Mouse (Mus musculus) embryonic facial prominence, embryonic 15.5 days (tissue): ENCODE measurements at regions not wholly inside any gene's neighbourhood (a gene's known extent, or its start where the extent isn't known, plus 50 kb on each side); places are given as distances from the start of the nearest gene placed in this dataset.
"Not testable (repeated sequence)": the region's sequence is repeated elsewhere in the genome, so short reads cannot be mapped to it uniquely, and the experiment has no call there.

ENCODE experiments used
- ATAC-seq: fragments of 200-750 bp; cut with Nextera tagmentation; 2 replicates; pipeline ENCODE4 v1.8.0; 2017; ENCODE audit warnings: low read depth, moderate TSS enrichment; ENCODE audit not compliant: insufficient number of reproducible peaks, low FRiP score, low TSS enrichment
- H3K27ac ChIP-seq: fragments of 300-500 bp; sonication (generic); replicated peaks from 2 replicates; pipeline ENCODE4 v1.5.1; 2015; ENCODE audit warnings: mild to moderate bottlenecking, inconsistent platforms
- H3K27me3 ChIP-seq: fragments of 300-500 bp; sonication (generic); 2 replicates; pipeline ENCODE4 v1.6.1; 2015; ENCODE audit warnings: inconsistent platforms
- H3K36me3 ChIP-seq: fragments of 300-500 bp; sonication (generic); 2 replicates; pipeline ENCODE4 v1.6.1; 2015; ENCODE audit warnings: mild to moderate bottlenecking, inconsistent platforms
- H3K4me1 ChIP-seq: fragments of 300-500 bp; sonication (generic); 2 replicates; pipeline ENCODE4 v1.6.1; 2015; ENCODE audit warnings: inconsistent platforms
- H3K4me2 ChIP-seq: fragments of 300-500 bp; sonication (generic); replicated peaks from 2 replicates; pipeline ENCODE4 v1.6.1; 2015; ENCODE audit warnings: mild to moderate bottlenecking, inconsistent platforms
- H3K4me3 ChIP-seq: fragments of 300-500 bp; sonication (generic); replicated peaks from 2 replicates; pipeline ENCODE4 v1.5.1; 2015; ENCODE audit warnings: mild to moderate bottlenecking, inconsistent platforms
- H3K9ac ChIP-seq: fragments of 300-500 bp; sonication (generic); 2 replicates; pipeline ENCODE4 v1.6.1; 2015; ENCODE audit warnings: inconsistent platforms
- H3K9me3 ChIP-seq: fragments of 300-500 bp; sonication (generic); replicated peaks from 2 replicates; pipeline ENCODE4 v1.6.1; 2016; ENCODE audit warnings: inconsistent platforms
- WGBS: fragments of 180-500 bp; shearing (Covaris S2); methylation state at CpG from one replicate; pipeline ENCODE4 v1.1.7; 2015; 5-methylcytosine and 5-hydroxymethylcytosine counted together

DNA sequence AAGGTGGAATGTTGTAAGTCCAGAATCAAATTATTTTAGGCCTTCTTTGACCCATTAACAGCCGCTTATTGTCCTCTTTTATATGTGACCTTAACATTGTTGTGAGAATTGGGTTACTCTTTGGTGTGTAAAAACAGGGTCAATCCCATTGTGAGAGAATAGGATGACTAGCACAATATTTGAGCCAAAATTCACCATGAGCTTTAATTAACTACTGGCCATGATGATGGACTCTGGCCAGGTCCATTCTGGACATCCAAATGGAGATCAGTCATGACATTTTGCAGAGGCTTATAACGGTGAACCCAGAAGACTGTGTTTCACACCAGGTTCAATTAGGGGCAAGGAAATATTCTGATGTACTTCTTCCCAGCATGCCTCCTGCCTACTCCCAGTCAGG lies 3548.0 kb downstream of the 9330182O14Rik start:
- Histone ChIP-seq H3K4me3 (no peak overlapping the region), H3K9me3 (no peaks in the 10 kb centered on the region), H3K27me3 (no peaks in the 10 kb centered on the region), H3K4me2 (no peak overlapping the region), H3K9ac (no peak overlapping the region), H3K4me1 (no peaks in the 10 kb centered on the region), H3K36me3 (no peaks in the 10 kb centered on the region), H3K27ac (no peak overlapping the region)
- WGBS = 91% methylated on average over 2 of the region's 2 CpGs
- ATAC-seq = no peak

DNA sequence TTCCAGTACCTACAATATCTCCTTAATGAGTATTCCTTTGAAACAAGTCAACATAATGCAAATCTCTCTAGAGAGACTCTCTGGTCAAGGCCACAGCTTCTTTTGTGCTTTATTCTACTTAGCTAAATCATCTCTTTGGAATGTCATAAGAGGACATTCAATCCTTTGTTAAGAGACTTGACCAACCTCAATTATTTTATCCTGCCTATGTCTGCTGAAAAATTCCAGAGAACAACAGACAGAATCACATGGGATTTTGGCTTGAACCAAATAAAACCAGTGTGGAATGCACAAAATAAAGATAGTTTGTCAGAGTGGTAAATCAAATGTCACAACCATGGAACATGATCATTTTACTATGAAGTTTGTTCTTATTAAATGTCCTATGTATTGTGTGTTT lies 3557.8 kb downstream of the 9330182O14Rik start:
- ATAC-seq, H3K27me3 ChIP-seq, H3K9me3 ChIP-seq, H3K36me3 ChIP-seq, H3K4me3 ChIP-seq, H3K27ac ChIP-seq, H3K9ac ChIP-seq, H3K4me2 ChIP-seq, H3K4me1 ChIP-seq: not testable (repeated sequence)

DNA sequence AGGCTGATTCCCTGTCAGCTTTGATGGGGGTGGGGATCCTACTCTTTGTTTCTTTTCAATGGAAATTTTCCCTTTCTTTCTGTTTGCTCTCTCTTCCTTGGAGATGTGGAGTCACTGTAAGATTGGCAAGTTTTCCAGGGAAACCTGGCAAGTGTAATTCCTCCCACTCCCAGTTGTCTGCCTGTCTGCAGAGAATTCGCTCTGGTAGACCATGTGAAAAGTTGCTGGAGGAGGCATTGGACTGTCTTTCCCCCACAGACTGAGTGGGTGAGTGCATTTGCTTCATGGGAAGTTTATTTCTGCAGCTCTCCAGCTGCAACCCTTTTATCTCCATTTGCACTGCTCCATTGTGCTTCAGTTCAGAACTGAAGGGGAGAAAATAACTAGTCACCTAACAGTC lies 3561.3 kb downstream of the 9330182O14Rik start:
- WGBS = 71% methylated on average over 1 of the region's 1 CpGs
- no peak overlapping the region for H3K27ac ChIP-seq
- no peaks in the 10 kb centered on the region for H3K9me3 ChIP-seq
- H3K4me2 ChIP-seq = no peak overlapping the region
- H3K9ac ChIP-seq = no peak overlapping the region
- no peak overlapping the region for H3K4me3 ChIP-seq
- no peak for ATAC-seq
- H3K27me3 ChIP-seq = no peaks in the 10 kb centered on the region
- H3K36me3 ChIP-seq = no peaks in the 10 kb centered on the region
- H3K4me1 ChIP-seq = no peaks in the 10 kb centered on the region

DNA sequence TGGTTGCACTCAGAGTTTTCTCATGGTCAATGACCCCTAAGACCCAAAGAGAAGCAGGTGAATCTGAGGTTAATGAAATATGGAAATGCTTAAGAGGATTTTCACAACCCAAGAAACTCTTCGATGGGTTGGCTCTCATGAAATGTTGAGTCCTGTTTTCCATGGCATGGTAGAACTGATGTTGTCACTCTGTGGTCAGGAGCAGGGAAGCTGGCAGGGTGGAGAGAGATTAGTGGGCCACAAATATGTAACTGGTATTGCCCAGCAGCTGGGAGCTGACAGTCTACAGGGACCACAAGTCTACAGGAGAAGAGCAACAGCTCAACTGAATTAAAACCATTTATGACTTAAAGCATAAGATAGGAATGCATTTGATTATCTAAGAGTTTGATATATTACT lies 3582.9 kb downstream of the 9330182O14Rik start:
- ATAC-seq = no peak
- Histone ChIP-seq H3K27me3 (no peaks in the 10 kb centered on the region), H3K4me2 (no peak overlapping the region), H3K4me1 (no peaks in the 10 kb centered on the region), H3K36me3 (no peaks in the 10 kb centered on the region), H3K9ac (no peak overlapping the region), H3K9me3 (no peaks in the 10 kb centered on the region), H3K27ac (no peak overlapping the region), H3K4me3 (no peak overlapping the region)
- 79% methylated on average over 1 of the region's 1 CpGs for WGBS

DNA sequence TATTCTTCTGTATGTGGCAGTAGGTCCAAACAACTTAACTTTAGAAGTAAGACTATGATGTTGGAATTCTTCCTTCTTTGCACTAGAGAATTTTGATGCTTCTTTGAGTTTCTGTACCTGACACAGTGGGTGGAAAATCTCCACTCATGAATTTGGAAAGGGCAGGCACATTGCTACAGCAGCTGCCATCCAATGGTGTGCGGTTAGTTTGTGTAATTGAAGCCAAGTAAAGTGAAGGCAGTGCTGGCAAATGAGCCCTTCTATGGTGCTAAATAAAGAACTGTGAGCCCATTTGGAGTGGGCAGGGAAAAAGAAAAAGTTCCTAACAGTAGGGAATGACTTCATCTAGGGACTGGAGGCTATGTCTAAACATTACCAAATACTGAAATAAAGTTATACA lies 3583.4 kb downstream of the 9330182O14Rik start:
- no peaks in the 10 kb centered on the region for H3K27me3 ChIP-seq
- H3K9ac ChIP-seq = no peak overlapping the region
- 89% methylated on average over 1 of the region's 1 CpGs for WGBS
- no peaks in the 10 kb centered on the region for H3K9me3 ChIP-seq
- no peak overlapping the region for H3K4me3 ChIP-seq
- no peaks in the 10 kb centered on the region for H3K4me1 ChIP-seq
- no peak for ATAC-seq
- H3K27ac ChIP-seq = no peak overlapping the region
- H3K4me2 ChIP-seq = no peak overlapping the region
- no peaks in the 10 kb centered on the region for H3K36me3 ChIP-seq

DNA sequence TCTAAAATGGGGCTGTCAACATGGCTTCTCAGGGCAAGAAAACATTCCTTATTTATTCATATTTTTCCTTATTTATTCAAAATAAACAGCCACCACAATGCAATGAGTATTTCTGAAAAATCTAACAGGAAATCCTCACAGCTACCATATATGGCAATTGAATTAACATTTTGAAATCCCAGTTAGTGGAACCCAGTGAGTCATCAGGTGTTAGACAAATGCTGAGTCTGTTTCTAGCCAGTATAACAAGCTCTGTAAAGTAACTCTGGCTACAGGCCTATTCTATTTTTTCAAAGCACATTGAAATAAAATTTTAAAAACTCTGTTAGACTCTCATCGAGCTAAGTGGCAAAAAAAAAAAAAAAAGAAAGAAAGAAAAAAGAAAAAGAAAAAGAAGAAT lies 3586.8 kb downstream of the 9330182O14Rik start:
- H3K4me1 ChIP-seq = no peaks in the 10 kb centered on the region
- no peak overlapping the region for H3K27ac ChIP-seq
- 85% methylated on average over 1 of the region's 1 CpGs for WGBS
- H3K9ac ChIP-seq = no peak overlapping the region
- H3K4me3 ChIP-seq = no peak overlapping the region
- no peak for ATAC-seq
- H3K4me2 ChIP-seq = no peak overlapping the region
- H3K9me3 ChIP-seq = no peaks in the 10 kb centered on the region
- H3K27me3 ChIP-seq = no peaks in the 10 kb centered on the region
- no peaks in the 10 kb centered on the region for H3K36me3 ChIP-seq

DNA sequence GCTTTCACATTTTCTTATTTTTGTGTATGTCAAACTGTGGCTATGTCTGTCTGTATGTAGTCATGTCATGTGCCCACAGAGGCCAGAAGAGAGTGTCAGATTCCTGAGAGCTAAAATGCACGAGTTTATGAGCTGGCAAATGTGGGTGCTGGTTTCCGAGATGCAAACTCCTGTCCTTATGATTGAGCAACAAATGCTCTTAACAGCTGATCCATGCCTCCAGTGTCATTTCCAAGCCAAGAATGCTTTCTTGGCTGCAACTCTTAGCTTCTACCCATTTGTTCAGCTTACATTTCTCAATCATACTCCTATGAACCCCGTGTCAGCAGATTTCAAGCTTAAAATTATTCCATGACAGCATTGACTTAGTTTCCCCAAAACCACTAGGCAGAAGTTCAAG lies 3601.5 kb downstream of the 9330182O14Rik start:
- WGBS = 64% methylated on average over 3 of the region's 3 CpGs
- Histone ChIP-seq H3K9me3 (no peaks in the 10 kb centered on the region), H3K4me1 (no peaks in the 10 kb centered on the region), H3K9ac (no peak overlapping the region), H3K27ac (no peak overlapping the region), H3K4me2 (no peak overlapping the region), H3K36me3 (no peaks in the 10 kb centered on the region), H3K27me3 (no peaks in the 10 kb centered on the region), H3K4me3 (no peak overlapping the region)
- ATAC-seq = no peak

DNA sequence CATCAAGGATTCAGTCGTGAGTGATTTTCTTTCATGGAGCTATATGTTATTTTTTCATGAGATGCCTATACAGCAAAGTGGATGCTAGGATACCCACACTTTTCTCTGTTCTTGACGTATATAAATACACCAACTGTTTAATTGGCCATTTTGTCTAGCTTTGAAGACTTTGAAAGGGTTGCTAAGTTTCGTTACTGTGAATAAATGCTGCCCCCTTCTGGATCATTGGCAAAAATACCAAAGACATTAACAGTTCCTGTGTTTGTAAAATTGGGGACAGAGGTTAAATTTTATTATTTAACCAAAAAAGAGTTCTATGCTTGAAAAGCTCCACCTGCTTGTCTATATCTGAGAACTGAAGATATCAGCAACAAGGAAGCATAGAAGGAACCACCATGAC lies 3624.1 kb downstream of the 9330182O14Rik start:
- WGBS = 13% methylated on average over 3 of the region's 3 CpGs
- Histone ChIP-seq H3K4me3 (no peak overlapping the region), H3K36me3 (no peaks in the 10 kb centered on the region), H3K4me1 (no peaks in the 10 kb centered on the region), H3K4me2 (no peak overlapping the region), H3K27ac (no peak overlapping the region), H3K9me3 (no peaks in the 10 kb centered on the region), H3K27me3 (no peaks in the 10 kb centered on the region), H3K9ac (no peak overlapping the region)
- no peak for ATAC-seq

DNA sequence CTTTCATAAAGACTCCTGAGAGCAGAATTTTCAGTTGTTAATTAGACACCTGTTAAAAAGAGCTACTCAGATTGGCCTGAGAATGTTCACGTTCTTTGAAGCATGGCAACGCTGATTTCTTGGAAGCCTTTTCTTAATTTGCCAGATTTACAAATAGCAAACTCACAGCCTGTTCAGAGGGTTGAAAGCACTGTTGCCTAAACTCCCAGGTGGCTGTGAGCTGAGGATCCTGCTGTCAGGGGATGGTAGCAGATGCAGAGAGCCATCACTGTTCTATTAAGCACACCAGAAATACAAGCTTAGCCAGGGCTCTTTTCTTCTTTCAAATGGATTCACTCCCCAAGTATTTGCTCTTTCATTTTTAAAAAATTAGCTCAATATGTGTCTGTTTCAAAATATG lies 3630.4 kb downstream of the 9330182O14Rik start:
- 56% methylated on average over 2 of the region's 2 CpGs for WGBS
- Histone ChIP-seq H3K4me3 (no peak overlapping the region), H3K9ac (no peak overlapping the region), H3K36me3 (no peaks in the 10 kb centered on the region), H3K4me2 (no peak overlapping the region), H3K9me3 (no peaks in the 10 kb centered on the region), H3K27ac (no peak overlapping the region), H3K27me3 (no peaks in the 10 kb centered on the region), H3K4me1 (no peaks in the 10 kb centered on the region)
- ATAC-seq = no peak

DNA sequence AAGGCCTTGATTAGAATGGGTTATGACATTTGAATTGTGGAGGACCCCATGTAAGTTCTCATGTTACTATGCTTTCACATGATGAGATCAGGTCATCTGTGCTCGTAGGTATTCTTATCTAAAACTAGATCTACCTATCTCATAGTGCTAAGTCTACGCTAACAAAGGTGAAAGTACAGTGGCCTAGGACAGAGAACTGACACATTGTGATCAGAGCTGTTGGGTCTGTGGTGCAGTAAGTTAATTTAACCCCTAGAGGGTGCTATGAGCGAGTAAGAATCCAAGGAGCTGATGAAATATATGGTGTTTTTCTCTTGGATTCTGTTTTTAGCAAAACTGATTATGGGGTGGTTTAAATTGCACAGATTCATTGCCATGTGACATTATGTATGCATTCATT lies 3638.6 kb downstream of the 9330182O14Rik start:
- Histone ChIP-seq H3K27me3 (no peaks in the 10 kb centered on the region), H3K4me2 (no peak overlapping the region), H3K36me3 (no peaks in the 10 kb centered on the region), H3K27ac (no peak overlapping the region), H3K4me1 (no peaks in the 10 kb centered on the region), H3K9me3 (no peaks in the 10 kb centered on the region), H3K9ac (no peak overlapping the region), H3K4me3 (no peak overlapping the region)
- WGBS = 32% methylated on average over 3 of the region's 3 CpGs
- ATAC-seq = no peak

DNA sequence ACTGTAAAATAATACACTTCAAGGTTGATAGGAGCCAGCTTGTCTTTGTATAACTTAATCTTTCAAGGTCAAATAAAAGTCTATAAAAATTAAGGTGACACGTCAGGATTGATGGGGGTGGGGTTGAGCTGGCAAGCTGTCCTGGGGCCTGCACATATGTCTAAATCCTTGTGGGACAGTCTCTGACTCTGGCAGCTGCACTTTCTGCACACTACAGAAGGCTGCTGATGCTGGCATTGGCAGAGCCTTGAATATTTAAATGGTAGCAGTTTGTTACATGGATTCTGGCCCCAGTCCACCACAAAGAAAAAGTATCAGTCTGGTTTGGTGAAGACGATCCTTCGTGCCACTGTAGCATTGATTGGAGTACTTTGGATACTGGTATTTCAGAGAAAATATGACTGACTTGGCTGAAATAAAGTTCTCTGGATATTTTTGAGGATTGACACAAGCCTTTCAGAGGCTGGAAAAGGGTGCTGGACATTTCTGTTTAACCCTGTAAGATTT lies 3648.0 kb downstream of the 9330182O14Rik start:
- not testable (repeated sequence) for H3K4me1 ChIP-seq, H3K4me2 ChIP-seq, H3K9me3 ChIP-seq, H3K4me3 ChIP-seq, H3K27me3 ChIP-seq, H3K27ac ChIP-seq, H3K36me3 ChIP-seq, ATAC-seq, H3K9ac ChIP-seq
- 78% methylated on average over 3 of the region's 3 CpGs for WGBS

DNA sequence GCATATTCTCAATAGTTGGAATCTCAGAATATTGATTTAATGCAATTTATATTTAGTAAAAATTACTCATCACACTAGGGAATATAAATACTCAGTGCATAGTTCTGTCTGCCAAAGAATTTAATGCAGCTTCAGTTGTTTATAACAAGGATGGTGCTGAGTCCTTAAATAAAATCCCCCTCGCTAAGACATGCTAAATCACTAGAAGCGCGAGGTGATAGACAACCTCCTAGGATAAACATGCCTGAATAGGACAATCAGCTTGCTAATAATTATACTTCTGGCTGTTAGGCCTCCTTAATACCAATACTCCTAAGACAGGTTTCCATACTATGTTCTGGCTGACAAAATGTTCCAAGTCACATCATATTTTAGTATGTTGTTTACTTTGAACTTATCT lies 3650.0 kb downstream of the 9330182O14Rik start:
- Histone ChIP-seq H3K36me3 (no peaks in the 10 kb centered on the region), H3K9me3 (no peaks in the 10 kb centered on the region), H3K27ac (no peak overlapping the region), H3K9ac (no peak overlapping the region), H3K4me2 (no peak overlapping the region), H3K4me3 (no peak overlapping the region), H3K4me1 (no peaks in the 10 kb centered on the region), H3K27me3 (no peaks in the 10 kb centered on the region)
- 79% methylated on average over 3 of the region's 3 CpGs for WGBS
- ATAC-seq = no peak
